Mouse (Mus musculus): ENCODE results near the gene Cnot10. TPM values are rescaled to one million over a fixed set of nuclear protein-coding genes. Genes with fewer than 3 reads are reported as not detected.

Cnot10 gene
- 10 to 100 TPM; 42.5 to 51.1 (median 44.4) TPM for total RNA-seq (2022)

- DNase-seq = peak; percentile 96
These were observed at the start of gene Cnot10 for GRCm38 (mm10) chr9:114639839-114640646. Gene Cnot10 (minus strand): TSS chr9:114640184.

- no peak for DNase-seq
These were observed 49.0 kb upstream of the Cnot10 start for GRCm38 (mm10) chr9:114688953-114689407.

GRCm38 (mm10) chr9:114688252-114688952 is 48.4 kb upstream of the Cnot10 start, which contains the start of gene Dync1li1:
Gene Dync1li1 (plus strand): TSS chr9:114688790.
- peak; percentile 97 for DNase-seq

- DNase-seq = no peak
These were observed 47.7 kb upstream of the Cnot10 start for GRCm38 (mm10) chr9:114687639-114688038.

GRCm38 (mm10) chr9:114686245-114686644 is 46.3 kb upstream of the Cnot10 start:
- no peak for DNase-seq

GRCm38 (mm10) chr9:114682193-114682592 is 42.2 kb upstream of the Cnot10 start:
- DNase-seq = no peak

GRCm38 (mm10) chr9:114680531-114680930 is 40.5 kb upstream of the Cnot10 start:
- DNase-seq = no peak

GRCm38 (mm10) chr9:114679944-114680343 is 40.0 kb upstream of the Cnot10 start:
- DNase-seq = no peak

- DNase-seq = no peak
These were observed 38.6 kb upstream of the Cnot10 start for GRCm38 (mm10) chr9:114678576-114678975.

GRCm38 (mm10) chr9:114673626-114674025 is 33.6 kb upstream of the Cnot10 start:
- no peak for DNase-seq

GRCm38 (mm10) chr9:114672703-114673561 is 32.9 kb upstream of the Cnot10 start:
- no peak for DNase-seq

GRCm38 (mm10) chr9:114671946-114672345 is 32.0 kb upstream of the Cnot10 start:
- no peak for DNase-seq

- no peak for DNase-seq
These were observed 29.0 kb upstream of the Cnot10 start for GRCm38 (mm10) chr9:114669011-114669410.

GRCm38 (mm10) chr9:114668047-114668446 is 28.1 kb upstream of the Cnot10 start:
- DNase-seq = no peak

- no peak for DNase-seq
These were observed 26.9 kb upstream of the Cnot10 start for GRCm38 (mm10) chr9:114666858-114667257.

- no peak for DNase-seq
These were observed 23.8 kb upstream of the Cnot10 start for GRCm38 (mm10) chr9:114663782-114664181.

- DNase-seq = no peak
These were observed 22.0 kb upstream of the Cnot10 start for GRCm38 (mm10) chr9:114661991-114662390.

GRCm38 (mm10) chr9:114660983-114661382 is 21.0 kb upstream of the Cnot10 start:
- no peak for DNase-seq

GRCm38 (mm10) chr9:114660506-114660905 is 20.5 kb upstream of the Cnot10 start:
- no peak for DNase-seq

GRCm38 (mm10) chr9:114656701-114657100 is 16.7 kb upstream of the Cnot10 start:
- no peak for DNase-seq

GRCm38 (mm10) chr9:114655356-114655755 is 15.4 kb upstream of the Cnot10 start:
- no peak for DNase-seq

GRCm38 (mm10) chr9:114650938-114651634 is 11.1 kb upstream of the Cnot10 start:
- DNase-seq = no peak

All from adrenal gland, adult 8-10 months (tissue).